Mouse (Mus musculus): ENCODE results near the gene Iqsec3. TPM values are rescaled to one million over a fixed set of nuclear protein-coding genes. Genes with fewer than 3 reads are reported as not detected.

The Iqsec3 gene
- total RNA-seq (2021), result 10 to 100 TPM; 81.2 to 83.8 TPM
- long read RNA-seq, full-length matches to known transcripts, result 1 of 41 reads
- long read RNA-seq, partial matches to known transcripts, result 5 of 41 reads
- long read RNA-seq, other reads (novel, unspliced or antisense), result 35 of 41 reads

DNA sequence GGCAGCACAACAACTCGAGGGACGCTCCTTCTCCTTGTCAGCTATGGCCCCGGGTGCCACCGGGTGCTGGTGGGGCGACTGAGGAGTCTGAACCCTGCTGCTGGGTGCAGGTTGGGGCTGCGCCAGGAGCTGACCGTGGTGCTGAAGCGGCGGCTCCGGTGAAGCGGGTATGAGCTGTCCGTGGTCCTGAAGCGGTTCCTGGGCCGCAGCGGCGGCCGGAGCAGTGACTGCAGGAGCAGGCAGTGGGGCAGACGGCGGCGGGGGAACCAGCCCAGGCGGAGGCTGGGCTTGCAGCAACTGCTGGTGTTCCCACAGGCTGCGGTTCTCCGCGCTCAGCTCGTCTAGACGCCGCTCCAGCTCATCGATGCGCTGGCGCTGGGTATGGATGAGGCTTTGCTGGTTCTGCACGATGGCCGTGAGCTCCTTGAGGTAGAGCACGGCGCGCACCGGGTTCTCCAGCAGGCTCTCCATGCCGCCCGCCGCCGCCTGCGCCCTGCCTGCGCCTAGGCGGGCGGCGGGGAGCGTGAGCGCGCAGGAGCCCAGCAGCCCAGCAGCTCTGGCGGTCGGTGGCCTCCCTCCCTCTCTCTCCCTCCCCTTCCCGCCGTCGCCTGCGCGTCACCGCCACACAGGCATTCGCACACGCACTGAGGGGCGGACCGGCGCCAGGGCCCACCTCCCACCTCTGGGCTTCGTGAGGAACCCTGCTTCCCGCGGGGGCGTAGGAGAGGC is at the start of gene Iqsec3:
Iqsec3 (minus strand) TSS at position 586 of the 729 bp plus-strand sequence.
- peak; percentile 94 to 95 for DNase-seq (ENCODE audit: low spot score in 2 of 2)

DNA sequence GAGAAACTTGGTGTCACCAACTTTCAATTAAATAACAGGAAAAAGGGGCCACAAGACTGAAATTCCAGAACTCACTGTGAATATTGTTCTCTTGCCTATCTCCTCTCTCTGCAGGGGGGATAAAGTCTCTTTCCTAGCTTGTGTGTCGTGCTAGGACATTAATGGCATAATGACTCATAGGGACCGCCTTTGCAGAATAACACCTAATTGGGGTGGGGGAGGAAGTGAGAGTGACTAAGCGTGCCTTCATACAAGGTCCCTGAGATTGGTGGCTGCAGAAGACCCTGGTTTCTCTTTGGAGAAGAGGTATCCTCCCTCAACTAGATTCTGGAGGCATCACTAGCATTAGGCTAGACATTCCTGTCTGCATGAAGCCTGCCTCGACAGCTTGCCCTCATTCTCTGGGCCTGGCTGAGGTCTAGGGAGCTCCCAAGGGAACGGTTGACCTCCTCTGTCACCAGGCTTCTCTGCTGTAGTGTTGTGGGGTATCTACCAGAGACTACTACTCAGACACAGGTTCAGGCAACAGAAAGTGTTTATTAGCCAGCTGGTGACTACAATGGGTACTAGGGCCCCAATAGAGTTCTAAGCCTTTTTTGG is 48.7 kb upstream of the Iqsec3 start:
- peak; percentile 1 to 10 for DNase-seq (ENCODE audit: low spot score in 2 of 2)

DNA sequence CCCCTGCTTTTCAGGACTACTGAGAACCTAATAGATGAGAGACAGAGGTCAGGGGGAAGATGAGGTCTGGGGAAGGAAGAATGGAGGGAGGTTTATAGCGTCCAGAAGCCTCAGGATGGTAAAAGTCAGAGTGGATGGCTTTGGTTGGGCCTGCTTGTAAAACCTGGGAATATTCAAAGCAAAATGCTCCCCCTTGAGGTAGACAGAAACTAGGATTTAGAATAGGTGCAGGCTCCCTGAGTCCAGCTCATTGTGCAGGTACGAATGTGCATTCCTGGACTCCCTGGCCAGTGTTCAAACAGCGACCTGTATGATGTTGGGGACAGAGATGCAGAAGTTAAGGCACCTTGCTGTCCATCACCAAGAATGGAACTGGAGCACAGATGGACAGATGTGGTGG is 47.6 kb upstream of the Iqsec3 start:
- DNase-seq (ENCODE audit: low spot score in 2 of 2), result peak in 1 of 2 experiments; percentile 0

DNA sequence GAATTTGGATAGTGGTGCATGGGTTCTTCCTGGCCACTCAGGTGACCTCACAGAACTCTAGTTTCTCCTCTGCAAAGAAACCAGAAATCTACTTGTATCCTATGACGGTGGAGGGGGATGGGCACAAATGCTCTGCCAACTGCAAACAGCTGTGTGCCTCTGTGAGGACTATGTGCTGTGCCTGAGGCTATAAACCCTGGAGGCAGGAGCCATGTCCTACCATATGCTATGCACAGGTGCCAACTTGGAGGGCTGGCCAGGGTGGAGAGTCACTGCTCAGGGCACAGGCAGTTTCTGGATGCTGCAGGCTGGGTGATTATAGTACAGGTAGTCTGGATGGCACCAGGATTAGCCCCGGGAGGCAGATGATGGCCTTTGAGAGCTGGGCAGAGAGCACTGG is 46.4 kb upstream of the Iqsec3 start:
- DNase-seq (ENCODE audit: low spot score in 2 of 2), result no peak

DNA sequence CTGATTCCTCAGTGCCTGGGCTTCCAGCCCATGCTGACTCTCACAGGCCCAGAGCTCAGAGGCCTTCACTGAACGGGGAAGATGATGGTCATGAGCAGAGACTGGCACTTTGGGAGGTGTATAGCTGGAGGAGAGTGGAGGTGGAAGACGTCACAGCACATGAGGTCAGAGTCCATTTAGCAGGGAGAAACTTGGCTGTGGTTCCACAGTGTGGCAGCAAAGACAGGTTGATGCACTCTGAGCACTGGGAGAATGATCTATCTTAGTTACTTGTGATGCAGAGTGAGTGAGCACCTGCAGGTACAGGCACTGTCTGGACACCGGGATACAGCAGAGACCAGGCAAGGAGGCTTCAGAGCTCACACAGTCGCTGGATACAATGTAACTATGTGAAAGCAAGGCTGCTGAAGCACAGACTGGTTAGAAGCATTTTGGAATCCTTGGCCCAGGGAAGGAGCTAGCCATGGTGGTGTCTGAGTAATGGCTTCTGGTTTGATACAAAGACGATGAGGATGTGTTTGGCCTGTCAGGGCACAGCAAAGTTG is 45.9 kb upstream of the Iqsec3 start:
- no peak for DNase-seq (ENCODE audit: low spot score in 2 of 2)

DNA sequence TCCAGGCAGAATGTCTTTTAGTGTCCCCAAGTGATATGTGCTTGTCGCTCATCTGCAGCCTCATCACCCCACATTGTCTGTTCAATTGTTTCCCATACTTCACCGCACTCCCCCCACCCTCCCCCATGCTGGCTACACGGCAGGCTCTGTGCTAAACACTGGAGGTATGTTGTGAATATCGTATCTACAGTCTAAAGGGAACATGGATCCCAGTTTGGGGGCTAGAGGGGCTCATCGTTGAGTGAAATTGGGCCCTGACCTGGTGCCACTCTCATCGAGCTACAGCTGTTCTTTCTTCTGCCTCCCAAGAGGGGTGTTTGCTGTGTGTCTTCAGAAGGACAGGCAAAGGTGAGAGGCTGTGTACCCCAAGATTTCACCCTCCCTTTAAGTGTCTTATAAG is 44.2 kb upstream of the Iqsec3 start:
- no peak for DNase-seq (ENCODE audit: low spot score in 2 of 2)

DNA sequence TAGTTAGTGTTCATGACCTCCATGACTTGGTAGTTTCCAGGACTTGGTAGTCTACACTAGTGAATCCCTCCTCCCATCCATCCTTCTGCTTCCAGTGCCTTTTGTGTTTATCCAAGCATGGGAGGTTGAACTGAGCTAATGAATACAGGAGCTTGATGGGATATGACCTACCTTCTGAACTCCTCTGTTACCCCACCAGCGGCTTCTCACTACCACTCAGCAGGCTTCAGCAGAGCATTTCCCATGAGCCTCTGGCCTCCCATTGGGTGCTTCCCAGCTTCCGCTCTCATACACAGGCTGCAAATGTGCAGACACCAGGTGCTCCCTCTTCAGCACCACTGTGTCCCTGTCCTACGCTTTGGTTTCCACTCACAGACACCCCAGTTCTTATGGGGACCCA is 36.9 kb upstream of the Iqsec3 start:
- no peak for DNase-seq (ENCODE audit: low spot score in 2 of 2)

DNA sequence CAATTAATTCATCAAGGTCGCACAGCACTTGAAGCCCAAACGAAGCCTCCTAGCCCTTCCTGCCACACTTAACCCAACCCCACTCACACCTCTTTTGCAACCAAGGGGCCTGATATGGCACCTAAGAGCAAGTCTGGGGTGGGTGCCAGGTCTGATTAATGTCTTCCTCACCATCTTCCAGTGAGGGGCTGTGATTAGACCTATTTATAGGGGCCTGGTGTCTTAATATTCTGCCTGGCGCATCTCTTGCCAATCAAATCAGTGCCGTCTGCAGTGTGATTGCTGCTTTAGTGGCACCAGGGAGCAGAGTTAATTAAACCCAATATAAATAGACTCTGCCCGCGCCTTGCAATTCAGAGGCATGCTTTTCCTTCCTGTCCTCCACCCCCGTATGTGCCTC is 36.4 kb upstream of the Iqsec3 start:
- no peak for DNase-seq (ENCODE audit: low spot score in 2 of 2)

DNA sequence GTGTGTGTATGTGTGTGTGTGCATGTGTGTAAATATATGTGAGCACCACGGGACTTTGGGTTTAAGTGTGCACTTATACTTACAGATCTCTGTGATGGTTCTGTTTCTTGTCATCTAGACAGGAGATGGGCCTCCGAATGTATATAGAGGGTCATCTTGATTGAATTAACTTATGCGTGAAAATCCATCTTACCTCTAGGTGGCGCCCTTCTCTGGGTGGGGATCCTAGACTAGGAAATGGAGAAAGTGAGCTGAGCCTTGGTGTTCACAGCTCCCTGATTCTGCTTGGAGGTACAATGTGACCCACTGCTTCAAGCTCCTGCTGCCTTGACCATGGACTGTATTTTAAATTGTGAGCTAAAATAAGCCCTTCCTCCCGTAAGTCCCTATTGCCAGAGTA is 34.8 kb upstream of the Iqsec3 start:
- no peak for DNase-seq (ENCODE audit: low spot score in 2 of 2)

DNA sequence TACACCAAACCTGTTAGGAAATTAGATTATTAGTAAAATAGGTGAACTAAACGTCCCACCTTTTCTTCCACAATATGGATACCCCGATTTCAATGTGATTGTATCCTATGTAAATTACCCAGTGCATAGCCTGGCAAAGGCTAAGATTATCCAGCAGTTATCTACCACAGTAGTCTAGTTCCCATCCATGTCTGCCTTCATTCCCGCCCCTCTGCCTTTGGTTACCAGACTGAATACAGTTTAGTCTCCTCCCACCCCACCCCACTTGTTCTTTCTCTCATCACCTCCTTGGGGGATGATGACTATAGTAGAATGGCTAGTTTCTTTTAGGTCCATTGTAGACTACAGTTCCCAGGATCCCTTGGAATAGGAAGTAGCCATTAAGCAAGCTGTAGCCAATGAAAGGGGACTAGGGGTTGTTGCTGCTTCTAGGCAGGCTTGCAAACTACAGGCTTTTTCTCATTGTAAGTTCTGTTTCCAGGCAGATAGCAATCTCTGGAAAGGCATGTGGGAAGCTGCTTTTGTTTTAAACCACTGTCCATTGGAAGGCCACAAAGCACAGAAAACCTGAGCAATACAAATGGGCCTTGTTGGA is 27.7 kb upstream of the Iqsec3 start:
- DNase-seq (ENCODE audit: low spot score in 2 of 2), result no peak

DNA sequence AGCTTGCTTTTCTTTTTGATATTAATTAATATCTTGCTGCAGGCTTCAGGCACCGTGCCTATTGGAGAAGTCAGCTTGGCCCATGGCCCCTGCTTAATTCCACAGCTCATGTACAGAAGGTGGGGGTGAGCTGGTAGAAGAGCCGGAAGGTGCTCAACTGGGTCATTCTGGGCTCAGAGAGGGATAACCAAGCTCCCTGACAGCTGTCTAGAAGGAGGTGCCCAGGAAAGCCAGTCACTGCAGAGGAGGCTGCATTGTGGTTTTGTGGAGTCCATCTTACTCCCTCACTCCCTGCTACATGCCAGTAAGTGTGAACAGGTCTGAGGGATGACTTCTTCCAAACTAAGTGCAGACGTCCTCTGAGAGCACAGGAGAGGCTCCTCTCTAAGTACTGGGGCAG is 26.4 kb upstream of the Iqsec3 start:
- no peak for DNase-seq (ENCODE audit: low spot score in 2 of 2)

DNA sequence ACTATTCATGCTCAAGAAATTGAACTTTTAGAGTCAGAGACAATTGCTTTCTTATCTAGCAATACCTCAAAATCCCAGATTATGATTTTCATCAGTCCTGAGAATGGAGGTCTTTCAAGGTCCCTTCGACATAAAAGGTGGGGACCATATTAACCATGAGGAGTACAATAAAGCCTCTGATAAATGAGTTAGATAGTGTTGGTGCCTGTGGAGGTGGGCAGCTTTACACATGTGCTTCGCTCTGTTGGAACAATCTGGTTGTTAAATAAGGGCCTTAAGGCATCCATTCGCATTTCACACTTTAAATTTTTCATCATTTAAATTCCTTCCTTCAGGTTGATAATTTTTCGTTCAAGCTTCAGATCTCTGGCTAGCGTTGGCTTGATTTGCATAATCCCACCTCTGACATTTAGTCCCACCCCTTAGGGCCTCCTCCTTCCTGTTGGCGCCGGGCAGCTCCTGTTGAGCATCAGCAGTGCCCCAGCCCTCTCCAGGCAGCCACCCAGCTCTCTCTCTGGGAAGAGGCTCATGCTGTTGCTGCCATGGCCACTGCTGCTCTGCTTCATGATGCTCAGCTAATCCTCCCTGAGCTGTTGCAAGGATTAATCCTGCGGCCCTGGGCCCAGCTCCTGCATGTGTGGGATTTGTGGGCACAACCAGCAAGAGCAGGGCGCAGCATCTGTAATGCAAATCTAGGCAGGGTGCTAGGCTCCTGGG is 25.5 kb upstream of the Iqsec3 start:
- peak; percentile 41 to 52 for DNase-seq (ENCODE audit: low spot score in 2 of 2)

DNA sequence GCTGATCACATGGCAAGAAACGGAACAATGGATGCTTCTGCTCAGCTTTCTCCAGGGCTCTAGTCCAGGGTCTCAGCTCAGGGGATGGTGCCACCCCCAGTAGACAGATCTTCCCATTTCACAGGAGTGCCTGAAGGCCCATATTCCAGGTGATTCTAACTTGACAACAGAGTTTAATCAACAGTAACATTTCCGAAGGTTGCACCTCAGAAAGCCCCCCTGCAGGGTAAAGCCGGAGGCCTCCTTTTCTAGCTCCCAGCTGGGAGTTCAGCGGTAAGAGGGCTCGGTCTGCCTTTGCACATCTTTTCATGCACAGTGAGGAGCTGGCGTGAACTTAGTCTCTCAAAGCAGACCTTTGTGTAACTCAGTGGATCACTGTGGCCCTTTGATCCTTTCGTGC is 22.1 kb upstream of the Iqsec3 start:
- DNase-seq (ENCODE audit: low spot score in 2 of 2), result no peak

DNA sequence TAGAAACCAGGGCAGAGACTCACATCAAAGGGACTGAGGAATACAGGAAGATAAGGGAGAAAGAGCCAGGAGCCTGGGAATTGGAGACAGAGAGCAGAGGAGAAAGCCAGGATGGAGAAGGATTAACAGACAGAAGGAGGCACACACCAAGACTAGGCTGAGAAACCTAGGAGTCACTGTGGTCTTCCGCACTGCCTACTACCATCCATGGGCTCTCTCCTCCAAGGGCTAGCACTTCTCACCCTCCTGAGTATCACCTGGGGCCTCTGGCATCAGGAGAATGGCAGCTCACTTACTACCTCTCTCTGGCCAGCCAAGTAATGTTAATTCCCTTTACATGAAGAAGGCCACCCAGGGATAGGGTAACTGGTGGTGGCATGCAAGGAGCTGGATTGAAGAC is 21.5 kb upstream of the Iqsec3 start:
- no peak for DNase-seq (ENCODE audit: low spot score in 2 of 2)

DNA sequence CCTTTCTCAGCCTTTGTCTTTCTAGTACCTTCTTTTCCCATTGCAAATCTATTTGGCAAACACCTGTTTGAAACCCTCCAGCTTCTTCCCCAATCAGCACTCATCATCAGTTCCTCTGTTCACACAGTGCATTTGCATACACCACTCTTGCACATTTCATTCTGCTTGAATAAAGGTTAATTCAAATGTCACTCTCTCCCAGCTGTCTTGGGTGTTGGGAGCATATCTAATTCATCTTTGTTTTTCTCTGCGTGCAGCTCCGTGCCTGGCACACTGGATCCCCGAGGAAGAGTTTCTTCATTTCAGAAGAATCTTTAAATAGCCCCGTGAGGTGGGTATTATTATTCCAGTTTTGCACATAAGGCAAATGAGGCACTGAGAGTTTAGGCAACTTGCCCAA is 20.8 kb upstream of the Iqsec3 start:
- DNase-seq (ENCODE audit: low spot score in 2 of 2), result no peak

DNA sequence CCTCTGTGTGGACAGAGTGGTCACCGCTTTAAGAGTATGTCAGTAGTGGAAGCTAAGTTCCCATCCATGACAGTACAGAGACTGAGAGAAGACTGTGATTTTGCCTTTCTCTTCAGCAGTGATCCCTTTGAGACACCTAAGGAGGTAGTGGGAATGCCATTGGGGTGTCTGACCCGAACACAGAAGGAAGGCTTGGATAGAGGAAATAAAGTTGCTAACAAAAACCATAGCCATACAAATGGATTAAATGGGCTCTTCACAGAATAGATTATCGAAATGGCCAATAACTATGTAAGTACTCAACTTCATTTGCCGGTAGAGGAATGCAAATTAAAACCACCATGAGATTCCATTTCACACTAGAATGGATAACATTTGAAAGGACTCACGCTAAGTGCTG is 17.9 kb upstream of the Iqsec3 start:
- no peak for DNase-seq (ENCODE audit: low spot score in 2 of 2)

DNA sequence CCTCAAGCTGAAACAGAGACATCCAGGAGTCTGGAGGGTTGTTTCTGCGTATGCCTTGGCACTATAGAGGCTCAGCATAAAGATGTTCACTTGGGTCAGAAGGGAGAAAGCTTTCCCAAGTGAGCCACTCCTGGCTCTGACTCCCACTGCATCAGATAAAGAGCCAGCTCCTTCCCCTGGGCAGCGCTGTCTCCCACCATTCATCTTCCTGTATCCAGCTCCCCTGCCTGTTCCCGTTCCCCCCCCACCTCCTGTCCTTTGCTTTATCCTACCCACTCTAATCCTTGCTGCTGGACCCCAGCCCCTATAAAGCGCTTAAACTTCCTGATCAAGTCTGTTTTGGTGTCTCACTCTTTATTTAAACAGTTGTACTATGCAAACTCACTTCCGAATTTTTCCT is 1.2 kb downstream of the Iqsec3 start:
- DNase-seq (ENCODE audit: low spot score in 2 of 2), result no peak

DNA sequence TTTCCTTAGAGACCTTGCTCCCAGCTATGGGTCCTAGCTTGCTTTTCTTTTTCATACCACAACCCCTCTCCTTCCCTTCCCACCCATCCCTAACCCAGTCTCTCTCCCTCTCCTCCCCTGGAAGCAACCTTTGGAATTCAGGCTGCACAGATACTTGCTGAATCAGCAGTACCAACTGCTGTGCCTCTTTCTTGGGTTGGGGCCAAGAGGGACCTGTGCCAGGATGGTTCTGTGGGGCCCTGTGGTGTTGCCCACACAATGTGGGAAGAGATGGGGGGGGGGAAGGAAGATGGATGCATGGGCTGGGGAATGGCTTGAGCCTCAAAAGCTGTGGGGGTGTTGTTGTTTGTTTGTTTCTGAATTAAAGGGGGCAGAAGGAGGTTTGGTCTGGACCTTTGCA is 5.2 kb downstream of the Iqsec3 start:
- DNase-seq (ENCODE audit: low spot score in 2 of 2), result peak; percentile 30 to 51

DNA sequence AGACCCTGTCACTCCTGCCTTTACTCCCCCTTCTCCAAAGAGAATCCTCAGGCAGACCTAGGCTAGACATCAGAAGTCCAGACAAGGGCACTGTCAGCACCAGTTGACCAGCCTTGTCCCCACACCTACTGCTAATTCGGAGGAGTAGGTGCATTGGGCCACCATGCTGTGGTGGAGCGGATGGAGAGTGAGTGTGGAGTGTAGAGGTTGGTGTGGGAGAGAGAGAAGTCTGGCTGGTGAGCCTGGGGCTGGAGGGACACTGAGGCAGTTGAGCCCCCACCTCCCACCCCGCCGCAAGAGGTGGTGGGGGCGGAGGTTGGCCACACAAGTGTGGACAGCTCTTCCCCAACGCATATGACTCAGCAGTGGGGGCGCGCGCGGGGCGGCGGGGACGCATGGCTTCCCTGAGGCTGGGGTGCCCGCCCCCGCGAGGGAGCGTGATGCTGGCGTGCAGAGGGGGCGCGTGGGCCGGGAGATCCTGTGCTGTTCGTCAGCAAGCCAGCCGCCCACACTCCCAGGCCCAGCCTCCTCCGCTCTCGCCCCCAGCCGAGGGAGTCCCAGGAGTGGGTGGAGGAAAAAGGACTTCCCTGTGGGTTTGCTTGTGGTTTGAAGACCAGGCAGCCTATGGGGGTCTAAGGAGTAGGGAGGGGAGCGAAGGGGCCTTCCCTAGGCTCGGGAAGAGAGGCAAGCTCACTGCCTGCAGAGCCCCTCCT is 10.7 kb downstream of the Iqsec3 start:
- DNase-seq (ENCODE audit: low spot score in 2 of 2), result no peak

DNA sequence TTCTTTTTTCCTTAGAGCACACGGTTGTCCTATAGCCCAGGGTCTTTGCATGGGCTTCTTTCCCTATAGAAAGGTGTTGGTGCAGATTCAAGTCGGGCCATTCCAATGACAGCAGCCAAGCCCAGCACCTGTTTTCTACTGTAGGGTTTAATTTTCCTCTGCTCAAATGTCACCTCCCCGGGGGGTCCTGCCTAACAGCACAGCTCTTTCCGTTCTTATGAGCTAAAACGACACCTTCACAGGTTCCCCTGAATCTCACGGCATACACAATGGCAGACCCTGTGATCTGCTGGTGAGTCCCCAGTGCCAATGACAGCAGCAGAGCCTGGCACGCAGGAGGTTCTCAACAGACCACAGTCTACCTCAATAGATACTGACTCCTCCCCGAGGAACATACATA is 16.1 kb downstream of the Iqsec3 start:
- no peak for DNase-seq (ENCODE audit: low spot score in 2 of 2)

DNA sequence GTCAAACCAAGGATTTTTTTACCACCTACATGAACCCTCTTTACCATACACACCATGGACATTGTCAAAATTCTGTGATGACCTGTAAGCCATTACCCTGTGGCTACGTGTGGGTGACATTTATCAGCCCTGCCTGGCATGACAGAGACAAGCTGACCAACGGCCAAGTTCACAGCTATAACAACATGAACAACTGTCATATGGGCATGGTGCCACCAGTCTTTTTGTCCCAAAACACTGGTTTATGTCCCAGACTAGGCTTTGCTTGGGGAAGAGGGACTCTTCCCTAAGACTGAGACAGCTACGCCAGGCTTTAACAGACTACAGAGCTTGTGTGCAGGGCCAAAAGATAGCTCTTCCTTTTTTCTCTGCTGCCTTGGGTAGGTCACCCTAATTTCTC is 16.8 kb downstream of the Iqsec3 start:
- no peak for DNase-seq (ENCODE audit: low spot score in 2 of 2)
